Mouse (Mus musculus) right cerebral cortex, postnatal 4 days (tissue): ENCODE data around the gene Gm20489.

ENCODE experiments used
- DNase-seq: peaks from one replicate; pipeline ENCODE4 v3.0.0-alpha.2; 2022

Gm20489 gene

GRCm38 (mm10) chrX:101268755-101269124, at the start of gene Gm20489:
Gene Gm20489, minus strand, starts transcription at chrX:101269023.
- DNase-seq: no peak

GRCm38 (mm10) chrX:101313625-101314359, 45.0 kb upstream of the Gm20489 start:
- no peak for DNase-seq

DNA sequence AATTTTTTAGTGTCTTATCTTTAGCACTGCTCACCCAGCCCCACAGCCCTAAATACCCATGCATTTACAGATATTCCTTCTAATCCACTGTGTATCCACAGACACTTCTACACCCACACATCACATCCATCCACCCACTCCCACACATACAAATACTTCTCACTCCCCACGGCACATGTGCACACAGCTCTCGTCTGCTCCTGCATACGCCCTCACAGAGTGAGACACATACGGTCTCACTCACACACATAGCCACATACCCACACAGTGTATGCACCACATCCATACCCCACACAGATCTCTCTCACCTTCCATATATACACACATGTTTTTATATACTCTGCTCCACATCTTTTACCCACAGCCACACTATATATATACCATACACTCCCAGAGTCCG, 40.5 kb upstream of the Gm20489 start:
- no peak for DNase-seq

DNA sequence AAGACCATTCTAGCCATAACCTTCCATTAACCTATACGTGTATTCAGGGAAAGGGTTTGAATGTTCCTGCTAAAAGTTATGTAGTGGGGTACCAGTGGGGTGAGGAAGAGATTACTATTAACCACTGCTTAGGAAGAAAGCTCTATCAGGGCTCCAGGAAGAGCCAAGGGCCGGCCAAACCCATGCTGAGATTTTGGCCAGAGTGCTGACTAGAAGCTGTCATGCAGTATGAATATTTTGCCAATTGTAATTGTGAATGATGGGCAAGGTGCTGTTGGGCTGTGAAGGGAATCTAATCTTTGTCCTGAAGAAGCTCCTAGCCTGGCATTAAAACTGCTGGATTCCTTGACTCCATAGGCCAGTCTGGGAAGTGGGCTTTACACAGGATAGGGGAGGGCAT, 35.8 kb upstream of the Gm20489 start:
- no peak for DNase-seq

GRCm38 (mm10) chrX:101301654-101302053, 32.8 kb upstream of the Gm20489 start:
- no peak for DNase-seq

DNA sequence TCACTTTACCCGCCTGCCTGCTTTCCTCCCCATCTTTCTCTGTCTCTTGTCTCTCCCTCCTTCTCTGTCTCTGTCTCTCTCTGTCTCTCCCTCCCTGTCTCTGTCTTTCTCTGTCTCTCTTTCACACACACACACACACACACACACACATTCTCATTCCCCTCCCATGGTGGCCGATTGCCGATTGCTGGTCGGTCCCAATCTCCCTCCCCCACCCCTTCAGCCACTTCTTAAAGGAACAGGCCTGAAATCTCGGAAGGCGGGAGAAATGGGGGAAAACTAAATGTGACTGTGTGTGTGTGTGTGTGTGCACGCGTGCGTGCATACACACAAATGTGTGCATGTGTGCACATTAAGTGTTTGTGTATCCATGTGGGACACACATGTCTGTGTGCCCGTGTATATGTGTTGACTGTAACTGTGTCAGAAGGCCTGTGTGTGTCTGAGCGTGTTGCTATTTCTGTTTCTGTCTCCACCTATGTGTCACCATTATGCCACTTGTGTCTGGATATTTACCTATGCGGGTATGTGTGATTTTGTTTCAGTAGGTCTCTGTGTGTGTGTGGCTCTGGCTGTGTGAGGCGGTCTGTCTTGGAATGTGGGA, 31.7 kb upstream of the Gm20489 start:
- DNase-seq: no peak

DNA sequence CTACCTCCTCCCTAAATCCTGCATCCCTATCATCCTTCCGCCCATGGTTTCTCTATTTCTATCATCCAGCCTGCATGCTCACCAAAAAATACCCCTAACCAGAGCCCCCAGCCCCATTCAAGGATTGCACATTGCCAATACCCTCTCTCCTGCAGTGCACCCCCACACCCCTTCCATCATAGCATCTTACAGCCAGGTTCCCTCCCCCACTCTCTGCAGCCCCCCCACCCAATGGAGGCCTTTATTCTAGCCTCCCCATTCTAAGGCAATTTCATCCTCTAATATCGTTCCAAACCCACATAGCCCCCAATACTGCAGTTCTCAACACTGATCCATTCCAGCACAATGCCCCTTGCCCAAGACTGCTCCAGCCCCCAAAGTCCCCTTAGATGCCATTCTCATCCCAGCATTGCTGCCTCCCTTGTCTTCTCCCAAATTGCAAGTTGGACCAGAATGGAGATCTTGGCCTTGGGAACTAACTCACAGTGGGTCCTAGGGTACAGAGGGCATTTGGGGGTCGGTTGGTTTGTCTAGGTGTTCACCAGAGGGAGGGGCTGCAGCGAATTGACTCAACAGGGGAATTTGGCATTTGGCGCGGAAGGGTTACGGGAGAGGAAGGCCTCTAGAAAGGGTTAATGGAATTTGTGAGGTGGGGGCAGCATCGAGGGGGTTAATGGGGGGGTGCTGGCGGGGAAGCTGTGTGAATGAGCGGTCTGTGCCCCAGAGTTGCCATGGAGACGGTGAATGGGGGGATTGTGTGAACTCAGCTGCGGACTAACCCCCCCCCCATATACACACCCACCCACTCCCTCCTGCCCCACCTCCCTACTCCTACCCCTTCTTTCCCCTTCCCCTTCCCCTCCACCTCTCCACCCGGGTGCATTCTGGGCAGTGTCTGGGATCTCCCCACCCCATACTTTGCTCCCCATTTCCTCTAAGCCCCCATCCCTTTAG, 30.9 kb upstream of the Gm20489 start:
- peak; percentile 44 for DNase-seq

DNA sequence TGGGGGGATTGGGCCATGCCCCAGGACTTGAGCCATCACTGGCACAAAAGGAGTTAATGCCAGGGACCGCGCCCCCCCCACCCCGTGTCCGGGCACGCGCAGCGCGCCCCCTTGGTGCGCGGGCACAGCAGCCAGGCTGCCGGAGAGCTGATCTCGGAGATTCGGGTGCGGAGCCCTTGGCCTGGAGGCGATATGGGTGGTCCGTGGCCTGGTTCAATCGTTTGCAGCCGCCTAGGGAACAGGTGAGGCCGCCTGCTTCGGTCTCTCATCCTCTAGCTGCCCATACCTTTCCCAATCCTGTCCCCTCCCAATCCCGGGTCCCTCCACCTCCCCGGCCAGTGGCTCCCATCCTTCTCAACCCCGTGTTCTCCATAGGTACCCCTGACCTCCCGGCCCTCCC, 30.2 kb upstream of the Gm20489 start, which contains the start of gene Nlgn3:
Gene Nlgn3, plus strand, starts transcription at position 114 of the 400 bp plus-strand sequence.
- DNase-seq: peak; percentile 75

DNA sequence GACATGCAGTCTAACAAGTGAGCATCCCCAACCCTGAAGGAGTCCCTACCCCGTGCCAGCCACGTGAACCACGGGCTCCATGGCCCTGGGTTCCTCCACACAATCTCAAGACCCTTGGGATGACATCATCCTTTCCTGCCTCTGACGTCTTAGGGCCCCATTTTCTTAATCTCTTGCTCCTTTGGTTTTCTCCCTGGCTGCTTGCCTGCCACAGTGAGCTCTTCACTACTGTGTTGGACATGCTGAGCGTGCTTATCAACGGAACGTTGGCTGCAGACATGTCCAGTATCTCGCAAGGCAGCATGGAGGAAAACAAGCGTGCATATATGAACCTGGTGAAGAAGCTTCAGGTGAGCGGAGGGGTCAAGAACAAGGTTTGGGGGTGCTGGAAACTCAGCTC, 21.3 kb upstream of the Gm20489 start:
- DNase-seq: no peak

GRCm38 (mm10) chrX:101289037-101289436, 20.2 kb upstream of the Gm20489 start:
- DNase-seq: no peak

- DNase-seq: no peak
Observed at GRCm38 (mm10) chrX:101288432-101288831, 19.6 kb upstream of the Gm20489 start.

DNA sequence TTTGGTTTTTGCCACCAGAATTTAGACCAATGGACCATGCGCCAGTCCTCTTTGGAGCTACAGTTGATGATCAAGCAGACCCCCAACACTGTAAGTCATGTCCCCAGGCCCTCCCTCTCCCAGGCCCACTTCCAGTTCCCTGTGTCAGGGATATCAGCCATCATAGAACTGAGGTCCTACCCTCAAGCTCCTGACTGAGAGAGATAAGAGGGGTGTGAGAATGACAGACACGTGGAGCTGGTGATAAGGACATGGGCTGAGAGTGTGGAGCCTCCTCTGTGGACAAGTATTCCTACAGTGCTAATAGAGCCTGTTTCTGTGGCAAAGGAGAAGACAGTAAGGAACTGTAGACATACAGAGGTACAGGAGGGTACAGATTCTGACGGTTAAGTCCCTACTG, 18.7 kb upstream of the Gm20489 start:
- no peak for DNase-seq

- DNase-seq: no peak
Observed at GRCm38 (mm10) chrX:101285953-101286670, 17.3 kb upstream of the Gm20489 start.

DNA sequence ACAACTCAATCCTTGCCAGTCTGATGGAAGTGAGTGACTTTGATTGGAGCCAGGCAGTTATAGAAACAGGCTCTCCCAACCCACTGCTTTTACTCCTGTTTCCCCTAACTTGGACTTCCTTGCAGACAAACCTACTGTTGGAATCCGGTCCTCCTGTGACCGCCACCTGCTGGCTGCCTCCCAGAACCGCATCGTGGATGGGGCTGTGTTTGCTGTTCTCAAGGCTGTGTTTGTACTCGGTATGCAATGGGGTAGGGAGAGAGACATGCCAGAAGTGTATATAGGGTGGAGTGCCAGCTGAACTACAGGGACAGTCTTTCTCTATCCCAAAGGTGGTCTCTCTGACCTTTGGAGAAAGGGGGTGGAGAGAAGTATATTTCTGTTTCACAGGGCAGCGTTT, 16.7 kb upstream of the Gm20489 start:
- DNase-seq: peak; percentile 68

DNA sequence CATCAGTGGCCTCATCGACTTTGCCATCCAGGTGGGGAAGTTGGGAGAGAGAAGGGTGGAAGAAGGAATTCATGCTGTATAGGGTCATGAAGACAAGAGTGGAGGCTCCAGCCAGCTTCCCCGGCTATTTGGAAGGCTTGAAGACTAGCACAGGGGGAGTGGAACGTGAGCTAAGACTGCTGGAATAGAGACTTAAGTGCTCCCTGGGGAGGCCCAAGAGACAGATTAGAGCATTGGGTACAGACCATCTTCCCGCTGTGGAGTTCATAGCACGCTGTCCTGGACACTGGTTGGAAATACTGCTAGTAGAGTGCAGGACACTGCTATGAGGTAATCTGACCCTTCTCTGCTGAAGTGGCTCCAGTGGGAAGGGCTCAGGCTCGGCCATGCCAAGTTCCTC, 14.0 kb upstream of the Gm20489 start:
- no peak for DNase-seq

GRCm38 (mm10) chrX:101273875-101274738, 5.3 kb upstream of the Gm20489 start, which contains the start of gene Med12:
Gene Med12, plus strand, starts transcription at chrX:101274030.
- peak; percentile 73 for DNase-seq

DNA sequence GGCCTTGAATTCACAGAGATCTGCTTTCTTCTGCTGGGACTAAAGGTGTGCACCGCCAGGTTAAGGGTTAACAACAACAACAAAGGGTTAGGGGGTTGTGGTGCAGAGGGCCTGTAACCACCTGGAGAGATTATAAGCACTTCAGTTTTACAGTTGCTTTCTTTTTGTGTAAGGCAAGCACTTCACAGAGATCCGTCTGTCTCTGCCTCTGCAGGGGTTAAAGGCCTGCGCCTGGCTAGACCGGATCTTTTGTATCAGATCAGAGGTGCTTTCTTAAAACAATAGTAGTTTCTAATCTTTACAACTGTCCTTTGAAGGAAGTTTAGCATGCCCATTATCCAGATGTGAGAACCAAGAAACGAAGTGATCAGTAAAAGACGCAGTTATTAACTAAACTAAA, 4.6 kb upstream of the Gm20489 start:
- DNase-seq: no peak

DNA sequence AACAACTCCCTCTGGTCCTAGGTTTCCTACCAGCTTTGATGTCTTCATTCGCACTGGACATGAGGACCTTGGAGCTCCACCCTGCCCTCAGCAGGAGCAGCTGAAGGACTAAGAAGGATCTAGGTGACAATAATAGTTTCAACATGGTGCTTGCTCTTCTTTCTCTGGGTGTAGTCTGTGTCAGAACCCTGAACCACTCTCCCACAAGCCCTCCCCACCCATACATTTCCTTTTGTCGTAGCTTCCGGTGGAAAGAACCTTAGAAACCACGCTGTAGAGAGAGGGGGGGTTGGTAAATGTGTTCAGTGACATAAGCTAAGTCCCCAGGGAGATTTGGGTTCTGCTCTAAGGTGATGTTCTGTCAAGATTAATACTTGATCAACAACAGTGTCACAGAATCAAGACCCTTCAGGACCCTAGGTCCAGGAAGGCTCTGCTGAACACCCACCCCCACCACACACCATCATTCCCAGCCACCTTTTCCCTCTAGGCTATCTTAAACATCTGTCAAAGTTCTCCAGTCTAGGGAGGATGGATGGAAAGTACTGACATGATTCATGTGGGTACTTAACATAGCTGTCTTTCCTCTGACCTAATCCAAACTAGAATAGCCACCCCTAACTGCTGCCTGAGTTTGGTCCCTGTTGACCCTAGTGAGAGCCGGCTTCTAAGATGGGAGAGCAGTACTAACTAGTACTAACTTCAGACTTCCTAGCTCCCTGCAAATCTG, 633 bp downstream of the Gm20489 start, which contains the start of gene Il2rg:
Gene Il2rg, minus strand, starts transcription at position 231 of the 730 bp plus-strand sequence.
- no peak for DNase-seq

DNA sequence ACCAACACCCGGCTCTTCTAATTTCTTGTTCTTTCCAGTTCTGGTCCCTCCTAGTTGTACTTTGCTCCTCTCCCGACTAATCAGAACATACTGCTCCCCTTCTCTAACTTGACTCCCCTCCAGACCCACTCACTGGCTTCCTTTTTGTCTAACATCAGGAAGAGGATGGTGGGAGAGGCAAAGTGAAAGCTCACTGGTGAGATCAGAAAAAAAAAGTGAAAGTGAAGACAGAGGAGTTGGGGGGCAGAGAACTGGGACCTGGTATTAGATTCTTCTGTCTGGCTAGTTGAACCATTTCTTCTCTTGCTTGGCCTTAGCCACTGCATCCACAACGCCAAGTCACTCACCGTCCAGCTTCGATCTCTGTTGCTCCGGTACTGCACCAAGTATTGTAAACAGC, 2.2 kb downstream of the Gm20489 start:
- DNase-seq: no peak

DNA sequence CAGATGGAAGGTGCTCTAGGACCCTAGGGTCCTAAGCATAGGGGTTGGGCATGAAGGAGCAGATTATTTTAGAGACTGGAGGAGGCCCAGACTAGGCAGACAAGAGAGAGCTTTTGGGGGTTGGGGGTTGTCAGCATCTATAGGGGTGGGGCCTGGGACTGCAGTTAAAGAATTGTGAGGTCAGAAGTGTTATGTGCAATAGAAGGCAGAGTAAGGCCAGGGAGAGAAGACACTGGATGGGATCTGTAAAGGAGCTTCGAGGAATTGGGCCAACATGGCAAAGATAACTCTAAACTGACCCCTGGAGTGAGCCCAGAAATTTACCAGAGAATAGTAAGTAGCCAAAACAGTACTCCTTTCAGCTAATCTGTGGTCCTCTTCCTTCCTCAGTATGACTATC, 4.9 kb downstream of the Gm20489 start, which contains the start of gene Gm614:
Gene Gm614, minus strand, starts transcription at position 101 of the 400 bp plus-strand sequence.
- DNase-seq: no peak
